Mouse (Mus musculus): ENCODE measurements at regions not wholly inside any gene's neighbourhood (a gene's known extent, or its start where the extent isn't known, plus 50 kb on each side); places are given as distances from the start of the nearest gene placed in this dataset.

- no peak for DNase-seq (ENCODE audit: low spot score in 2 of 2)
Observed at GRCm38 (mm10) chr13:60299076-60299475, 121.9 kb upstream of the Gas1 start.

- DNase-seq (ENCODE audit: low spot score in 2 of 2), result no peak
Observed at GRCm38 (mm10) chr13:60303561-60303960, 126.4 kb upstream of the Gas1 start.

DNA sequence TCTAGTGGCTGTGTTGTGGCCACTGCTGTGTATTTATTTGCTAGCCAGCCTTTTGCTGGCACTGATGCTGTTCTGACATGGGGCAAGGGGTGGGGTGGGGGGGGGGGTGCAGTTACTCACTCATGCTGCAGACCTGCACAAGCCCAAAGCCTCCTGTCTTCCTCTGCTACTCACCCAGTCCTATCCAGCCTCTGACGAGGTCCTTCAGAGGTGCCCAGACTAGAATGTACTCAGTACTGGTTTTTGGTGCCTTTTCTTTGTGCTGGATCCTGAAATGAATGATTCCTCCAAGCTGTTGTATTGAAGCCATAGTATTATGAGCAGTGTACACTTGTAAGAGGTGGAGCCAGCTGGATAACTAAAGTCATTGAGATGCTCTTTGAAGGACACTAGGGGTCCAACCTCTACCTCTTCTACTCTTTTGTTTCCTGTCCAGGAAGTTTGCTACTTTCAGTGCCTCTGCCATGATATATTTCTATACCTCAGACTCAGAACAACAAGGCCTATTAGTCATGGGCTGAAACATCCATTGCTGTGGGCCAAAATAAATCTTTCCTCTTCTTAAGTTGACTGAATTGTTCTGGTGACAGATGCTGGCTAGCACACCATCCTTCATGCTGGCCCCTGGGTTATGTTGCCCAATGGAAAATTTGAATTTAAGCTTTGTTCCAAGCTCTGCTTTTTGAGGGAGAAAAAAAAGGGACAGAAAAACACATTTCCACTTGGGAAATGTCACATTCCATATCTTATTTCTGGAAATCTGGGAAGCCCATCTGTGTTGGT, 128.1 kb upstream of the Gas1 start:
- no peak for DNase-seq (ENCODE audit: low spot score in 2 of 2)

- no peak for DNase-seq (ENCODE audit: low spot score in 2 of 2)
Observed at GRCm38 (mm10) chr13:60308062-60308801, 131.1 kb upstream of the Gas1 start.

GRCm38 (mm10) chr13:60309482-60309881, 132.3 kb upstream of the Gas1 start:
- DNase-seq (ENCODE audit: low spot score in 2 of 2), result no peak

- DNase-seq (ENCODE audit: low spot score in 2 of 2), result no peak
Observed at GRCm38 (mm10) chr13:60309926-60310325, 132.8 kb upstream of the Gas1 start.

GRCm38 (mm10) chr13:60312397-60313085, 135.4 kb upstream of the Gas1 start:
- no peak for DNase-seq (ENCODE audit: low spot score in 2 of 2)

DNA sequence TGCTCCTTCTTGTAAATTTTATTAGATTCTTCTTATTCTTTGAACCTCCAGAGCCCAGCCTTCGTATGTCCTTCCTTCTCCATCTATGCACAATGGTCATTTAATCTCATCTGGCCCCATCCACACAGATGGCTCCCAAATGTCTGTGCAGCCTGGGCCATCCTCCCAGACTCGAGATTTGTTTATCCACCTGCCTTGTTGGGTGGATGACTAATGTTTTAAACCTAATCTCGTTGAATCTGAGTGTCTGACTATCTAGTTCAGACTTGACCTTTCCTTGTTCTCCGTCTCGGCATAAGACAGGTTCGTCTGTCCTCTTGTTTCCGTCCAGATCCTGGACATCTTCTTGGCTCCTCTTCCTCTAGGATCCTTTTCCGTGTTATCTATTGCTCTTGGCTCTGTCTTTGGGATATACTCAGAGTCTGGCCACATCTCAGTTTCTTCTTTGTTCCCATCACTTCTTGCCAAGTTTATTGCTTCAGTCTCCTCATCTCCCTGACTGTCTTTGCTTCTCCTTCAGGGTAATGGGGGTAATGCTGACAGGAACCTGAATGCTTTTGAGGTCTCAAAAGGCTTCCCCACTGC, 141.4 kb upstream of the Gas1 start:
- no peak for DNase-seq (ENCODE audit: low spot score in 2 of 2)

DNA sequence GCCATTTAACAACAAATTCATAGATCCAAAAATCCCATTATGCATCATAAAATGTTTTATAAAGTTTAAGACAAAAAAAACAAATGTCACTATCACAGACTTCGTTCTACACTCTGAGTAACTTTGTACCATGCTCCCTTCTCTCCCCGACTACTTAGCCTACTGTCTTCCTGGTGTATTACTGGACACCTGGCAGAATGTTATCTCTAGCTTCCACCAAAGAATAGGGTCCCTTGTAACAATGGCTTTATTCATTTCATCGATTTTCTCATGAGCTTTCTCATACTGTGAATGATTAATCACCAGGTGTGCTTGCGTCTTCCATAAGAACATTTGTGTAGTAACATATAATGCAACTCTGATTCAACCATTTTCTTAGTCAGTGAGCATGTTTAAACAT, 142.1 kb upstream of the Gas1 start:
- no peak for DNase-seq (ENCODE audit: low spot score in 2 of 2)

DNA sequence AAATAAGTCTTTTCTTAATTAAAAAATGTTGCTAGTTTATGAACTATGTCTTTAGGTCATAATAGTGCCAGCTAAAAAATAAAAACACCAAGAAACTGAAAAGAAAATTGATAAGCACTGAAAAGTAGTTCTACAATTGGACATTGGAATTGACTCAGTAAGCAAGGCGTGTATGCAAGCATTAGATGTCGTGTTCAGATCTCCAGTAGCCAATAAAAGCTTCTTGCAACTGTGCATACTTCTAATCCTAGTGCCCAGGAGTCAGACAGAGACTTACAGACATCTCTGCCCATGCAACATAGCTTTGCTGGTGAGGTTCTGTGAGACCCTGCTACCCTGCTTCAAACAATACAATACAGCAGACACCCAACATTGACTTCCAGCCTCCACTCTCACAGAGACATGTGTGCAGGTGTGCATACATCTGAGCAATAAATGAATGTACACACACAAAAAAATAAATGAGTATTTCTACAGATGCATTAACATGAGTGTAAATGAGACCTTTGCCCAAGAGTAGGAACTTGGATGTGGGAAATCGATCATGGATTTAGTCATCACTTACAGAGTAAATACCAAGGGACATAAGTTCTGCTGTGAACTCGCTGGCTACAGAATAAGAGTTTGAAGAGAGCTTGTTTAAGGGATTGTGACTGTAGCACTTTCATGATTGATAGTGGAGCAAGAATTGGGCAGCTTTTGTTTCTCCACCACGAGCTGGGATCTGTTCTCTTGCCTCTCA, 142.9 kb upstream of the Gas1 start:
- DNase-seq (ENCODE audit: low spot score in 2 of 2), result no peak

DNA sequence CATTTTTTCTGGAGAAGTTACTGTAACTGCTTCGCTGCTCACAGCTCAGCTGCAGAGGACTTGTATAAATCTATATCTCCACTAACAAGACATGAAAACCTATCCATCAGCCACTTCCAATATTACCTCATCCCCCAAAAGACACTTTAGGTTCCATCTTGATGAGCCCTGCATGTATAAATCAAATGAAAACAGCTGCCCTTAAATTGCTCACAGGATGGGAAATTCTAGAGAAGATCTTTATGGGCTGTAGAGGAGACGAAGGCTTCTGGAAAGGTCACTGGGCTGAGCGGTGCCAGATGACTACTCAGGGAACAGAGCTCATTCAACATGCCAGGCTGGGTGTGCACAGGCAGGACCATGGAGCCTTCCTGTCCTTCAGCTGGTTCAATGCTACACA, 145.4 kb upstream of the Gas1 start:
- no peak for DNase-seq (ENCODE audit: low spot score in 2 of 2)

GRCm38 (mm10) chr13:60330475-60331258, 153.5 kb upstream of the Gas1 start:
- no peak for DNase-seq (ENCODE audit: low spot score in 2 of 2)

- no peak for DNase-seq (ENCODE audit: low spot score in 2 of 2)
Observed at GRCm38 (mm10) chr13:60336196-60336595, 159.0 kb upstream of the Gas1 start.

DNA sequence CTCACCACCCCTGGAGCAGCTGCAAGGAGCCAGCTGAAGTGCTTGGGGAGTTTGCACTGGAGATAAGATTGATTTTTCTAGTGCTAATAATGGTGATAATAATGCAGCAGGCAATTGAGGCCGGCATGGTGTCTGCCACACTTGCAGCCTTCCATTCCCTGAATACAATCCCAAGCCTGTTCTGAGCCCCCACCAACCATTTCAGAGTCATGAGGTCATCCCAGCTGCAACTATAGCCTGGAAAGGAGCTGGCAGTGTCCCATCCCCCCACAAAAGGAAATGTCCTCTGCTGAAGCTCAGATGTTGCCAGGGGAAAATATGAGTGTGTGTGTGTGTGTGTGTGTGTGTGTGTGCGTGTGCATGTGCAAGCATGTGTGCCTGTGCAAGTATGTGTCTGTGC, 160.2 kb upstream of the Gas1 start:
- peak; percentile 23 to 40 for DNase-seq (ENCODE audit: low spot score in 2 of 2)

DNA sequence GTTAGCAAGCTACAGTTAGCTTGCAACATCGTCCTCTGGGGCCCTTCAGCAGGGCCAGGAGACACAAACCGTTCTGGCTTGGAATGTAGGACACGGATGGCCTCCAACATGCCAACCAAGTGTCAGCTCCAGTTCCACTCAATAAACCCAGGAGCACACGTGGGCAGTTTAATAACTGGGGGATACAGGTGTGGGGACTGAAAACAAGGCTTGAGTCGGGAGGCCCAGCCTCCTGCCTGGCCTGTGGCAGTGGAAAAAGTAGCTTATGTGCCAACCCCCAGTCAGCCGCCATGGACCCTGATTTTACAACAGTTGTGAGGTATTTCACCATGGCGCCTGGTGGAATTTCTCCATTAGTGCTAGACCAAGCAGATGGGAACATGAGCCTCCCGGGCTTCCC, 160.9 kb upstream of the Gas1 start:
- no peak for DNase-seq (ENCODE audit: low spot score in 2 of 2)

- DNase-seq (ENCODE audit: low spot score in 2 of 2), result peak in 1 of 2 experiments; percentile 23
Observed at GRCm38 (mm10) chr13:60340068-60340467, 162.9 kb upstream of the Gas1 start.

GRCm38 (mm10) chr13:60347881-60348280, 170.7 kb upstream of the Gas1 start:
- DNase-seq (ENCODE audit: low spot score in 2 of 2), result no peak

- DNase-seq (ENCODE audit: low spot score in 2 of 2), result no peak
Observed at GRCm38 (mm10) chr13:60348438-60348837, 171.3 kb upstream of the Gas1 start.

GRCm38 (mm10) chr13:60355707-60356490, 178.7 kb upstream of the Gas1 start:
- no peak for DNase-seq (ENCODE audit: low spot score in 2 of 2)
